Mouse (Mus musculus) stomach, postnatal 0 days (tissue): Measurements from ENCODE around the gene Tbxa2r. TPM values are rescaled to one million over a fixed set of nuclear protein-coding genes. Genes with fewer than 3 reads are reported as not detected.

Experiments
- ATAC-seq: fragments of 200-750 bp; cut with Nextera tagmentation; 2 replicates; pipeline ENCODE4 v1.8.0; 2017; ENCODE audit not compliant: low FRiP score, low TSS enrichment
- DNase-seq: peaks from one replicate; pipeline ENCODE4 v3.0.0-alpha.2; 2016; ENCODE audit warnings: low spot score
- H3K27ac ChIP-seq: fragments of 300-500 bp; sonication (generic); replicated peaks from 2 replicates; pipeline ENCODE4 v1.5.1; 2014; ENCODE audit warnings: mild to moderate bottlenecking, control low read depth
- H3K27me3 ChIP-seq: fragments of 300-500 bp; sonication (generic); 2 replicates; pipeline ENCODE4 v1.6.1; 2014; ENCODE audit warnings: low read length; ENCODE audit not compliant: control insufficient read depth, insufficient read depth
- H3K36me3 ChIP-seq: fragments of 300-500 bp; sonication (generic); 2 replicates; pipeline ENCODE4 v1.6.1; 2014; ENCODE audit warnings: low read length, mixed read lengths; ENCODE audit not compliant: control insufficient read depth, insufficient read depth
- H3K4me1 ChIP-seq: fragments of 300-500 bp; sonication (generic); replicated peaks from 2 replicates; pipeline ENCODE4 v1.6.1; 2014; ENCODE audit warnings: antibody characterized with exemption; ENCODE audit not compliant: control insufficient read depth, insufficient read depth
- H3K4me2 ChIP-seq: fragments of 300-500 bp; sonication (generic); replicated peaks from 2 replicates; pipeline ENCODE4 v1.6.1; 2014; ENCODE audit warnings: low read depth, mild to moderate bottlenecking, control low read depth, moderate library complexity
- H3K4me3 ChIP-seq: fragments of 300-500 bp; sonication (generic); 2 replicates; pipeline ENCODE4 v1.5.1; 2014; ENCODE audit warnings: low read depth, low read length, control low read depth
- H3K9ac ChIP-seq: fragments of 300-500 bp; sonication (generic); 2 replicates; pipeline ENCODE4 v1.6.1; 2014; ENCODE audit warnings: mild to moderate bottlenecking, low read length, control low read depth, mixed read lengths
- H3K9me3 ChIP-seq: fragments of 300-500 bp; sonication (generic); 2 replicates; pipeline ENCODE4 v1.6.1; 2016; ENCODE audit warnings: low read length; ENCODE audit not compliant: control insufficient read depth
- CTCF ChIP-seq: IDR thresholded peaks from 2 replicates; pipeline ENCODE4 v1.5.1; 2016; ENCODE audit warnings: antibody characterized with exemption, low read depth, mild to moderate bottlenecking, moderate library complexity
- EP300 ChIP-seq: optimal IDR thresholded peaks from 2 replicates; pipeline ENCODE3; 2016; ENCODE audit warnings: antibody characterized with exemption
- WGBS: fragments of 180-500 bp; shearing (Covaris S2); extraction: QIAGEN DNeasy Blood & Tissue Kit; methylation state at CpG from one replicate; pipeline ENCODE4 v1.1.7; 2014; 5-methylcytosine and 5-hydroxymethylcytosine counted together
- polyA plus RNA-seq: library from polyadenylated mRNA; unstranded; fragments of >200 nt; fragmentation: Nextera tagmentation; extraction: Ambion mirVana; gene quantifications from 2 replicates; pipeline ENCODE4 v1.2.1, GENCODE M21; 2015

The Tbxa2r gene
- polyA plus RNA-seq, 1 experiment from 2014 or later, result 20.2 TPM

- Histone ChIP-seq H3K4me2 (0 out of 2 replicates have a peak overlapping the region, but pooled peaks have one; percentile 20), H3K4me3 (no peak overlapping the region), H3K9ac (0 out of 2 replicates have a peak overlapping the region, but pooled peaks have one; percentile 38), H3K27me3 (no peaks in the 10 kb centered on the region), H3K9me3 (no peaks in the 10 kb centered on the region), H3K27ac (peak overlapping the region; percentile 67), H3K4me1 (peaks cover 6% of the 10 kb centered on the region; the same call in 1 of the 2 replicates), H3K36me3 (peaks cover 10% of the 10 kb centered on the region)
- ATAC-seq (no peak), DNase-seq (no peak)
- TF ChIP-seq EP300, result no peak
- TF ChIP-seq CTCF, result no peak
- WGBS, result 36% methylated on average over 4 of the region's 4 CpGs
Observed at GRCm38 (mm10) chr10:81302288-81302687, 26.2 kb upstream of the Tbxa2r start.

GRCm38 (mm10) chr10:81302781-81303218 lies 25.7 kb upstream of the Tbxa2r start:
- ATAC-seq (no peak; the same call in 1 of the 2 replicates), DNase-seq (no peak)
- peaks cover 6% of the 10 kb centered on the region; the same call in 1 of the 2 replicates for H3K4me1 ChIP-seq
- no peak overlapping the region for H3K4me3 ChIP-seq
- H3K9me3 ChIP-seq, result no peaks in the 10 kb centered on the region
- peaks cover 15% of the 10 kb centered on the region for H3K36me3 ChIP-seq
- H3K27ac ChIP-seq, result peak overlapping the region; percentile 67
- 20% methylated on average over 14 of the region's 14 CpGs for WGBS
- H3K27me3 ChIP-seq, result no peaks in the 10 kb centered on the region
- peak overlapping the region; percentile 20; the same call in 1 of the 2 replicates for H3K4me2 ChIP-seq
- no peak for TF ChIP-seq CTCF
- no peak for TF ChIP-seq EP300
- peak overlapping the region; percentile 38; the same call in 1 of the 2 replicates for H3K9ac ChIP-seq

- WGBS, result 60% methylated on average over 10 of the region's 10 CpGs
- Histone ChIP-seq H3K4me2 (peak overlapping the region; percentile 20; the same call in 1 of the 2 replicates), H3K27ac (peak overlapping the region; percentile 67), H3K27me3 (no peaks in the 10 kb centered on the region), H3K9ac (peak overlapping the region; percentile 38; the same call in 1 of the 2 replicates), H3K4me1 (peaks cover 6% of the 10 kb centered on the region; the same call in 1 of the 2 replicates), H3K4me3 (no peak overlapping the region), H3K36me3 (peaks cover 17% of the 10 kb centered on the region), H3K9me3 (no peaks in the 10 kb centered on the region)
- no peak for ATAC-seq
- TF ChIP-seq CTCF (no peak), EP300 (no peak)
- no peak for DNase-seq
Observed at GRCm38 (mm10) chr10:81303258-81303657, 25.3 kb upstream of the Tbxa2r start.

- 67% methylated on average over 7 of the region's 7 CpGs for WGBS
- DNase-seq, result no peak
- H3K27me3 ChIP-seq, result no peaks in the 10 kb centered on the region
- H3K36me3 ChIP-seq, result peaks cover 19% of the 10 kb centered on the region
- no peaks in the 10 kb centered on the region for H3K9me3 ChIP-seq
- TF ChIP-seq CTCF (no peak), EP300 (no peak)
- peaks cover 6% of the 10 kb centered on the region; the same call in 1 of the 2 replicates for H3K4me1 ChIP-seq
- no peak overlapping the region for H3K27ac ChIP-seq
- no peak for ATAC-seq
- no peak overlapping the region for H3K4me3 ChIP-seq
- no peak overlapping the region for H3K4me2 ChIP-seq
- 0 out of 2 replicates have a peak overlapping the region, but pooled peaks have one; percentile 38 for H3K9ac ChIP-seq
Observed at GRCm38 (mm10) chr10:81303761-81304160, 24.8 kb upstream of the Tbxa2r start.

GRCm38 (mm10) chr10:81304597-81305238 lies 23.8 kb upstream of the Tbxa2r start:
- no peaks in the 10 kb centered on the region for H3K9me3 ChIP-seq
- DNase-seq (peak; percentile 68), ATAC-seq (0 out of 2 replicates have a peak, but pooled peaks have one; percentile 8)
- WGBS, result 28% methylated on average over 7 of the region's 9 CpGs
- H3K27ac ChIP-seq, result no peak overlapping the region
- H3K4me1 ChIP-seq, result peaks cover 6% of the 10 kb centered on the region; the same call in 1 of the 2 replicates
- TF ChIP-seq CTCF, result peak; percentile 84
- no peak for TF ChIP-seq EP300
- H3K4me2 ChIP-seq, result no peak overlapping the region
- H3K27me3 ChIP-seq, result no peaks in the 10 kb centered on the region
- H3K4me3 ChIP-seq, result no peak overlapping the region
- H3K9ac ChIP-seq, result no peak overlapping the region
- peaks cover 25% of the 10 kb centered on the region for H3K36me3 ChIP-seq

GRCm38 (mm10) chr10:81305663-81306062 lies 22.9 kb upstream of the Tbxa2r start:
- H3K9ac ChIP-seq, result no peak overlapping the region
- no peaks in the 10 kb centered on the region for H3K27me3 ChIP-seq
- no peak overlapping the region for H3K4me2 ChIP-seq
- no peak overlapping the region for H3K27ac ChIP-seq
- H3K4me1 ChIP-seq, result peaks cover 6% of the 10 kb centered on the region; the same call in 1 of the 2 replicates
- WGBS, result 91% methylated on average over 14 of the region's 14 CpGs
- H3K36me3 ChIP-seq, result peaks cover 25% of the 10 kb centered on the region
- no peaks in the 10 kb centered on the region for H3K9me3 ChIP-seq
- H3K4me3 ChIP-seq, result no peak overlapping the region
- no peak for ATAC-seq
- DNase-seq, result no peak
- no peak for TF ChIP-seq CTCF
- TF ChIP-seq EP300, result no peak
